Mouse (Mus musculus): ENCODE data around the gene Amer3. TPM values are rescaled to one million over a fixed set of nuclear protein-coding genes. Genes with fewer than 3 reads are reported as not detected.

The Amer3 gene
- total and polyA plus RNA-seq, 3 experiments = not detected

DNA sequence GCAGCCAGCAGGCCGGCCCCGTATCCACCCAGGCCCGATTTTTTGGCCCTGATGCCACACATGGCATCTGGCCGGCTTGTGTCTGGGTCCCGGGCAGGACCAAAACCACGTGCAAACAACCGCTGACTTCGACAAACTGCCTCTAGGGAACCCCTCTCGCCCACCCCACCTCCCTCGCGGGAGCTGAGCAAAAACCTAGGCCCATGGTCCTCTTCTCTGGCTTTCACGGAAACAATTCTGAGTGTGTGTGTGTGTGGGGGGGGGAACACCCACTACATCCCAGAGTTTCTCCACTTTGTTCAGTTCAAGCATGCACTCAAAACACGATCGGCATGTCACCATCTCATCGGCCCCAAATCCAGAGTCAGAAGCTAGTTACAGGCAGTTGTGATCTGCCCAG lies 18.6 kb upstream of the Amer3 start, which contains the start of gene Prss40:
TSS of gene Prss40 (minus strand) at position 101 of the 400 bp plus-strand sequence.
- TF ChIP-seq GABPA (IDR thresholded peaks at IDR 0.05; ENCODE audit: low read depth, low read length) (no peak), RAD21 (IDR thresholded peaks at IDR 0.05; ENCODE audit: low read depth, low read length) (no peak), POLR2AphosphoS5 (IDR thresholded peaks at IDR 0.05; ENCODE audit: borderline replicate concordance, low read depth, low read length) (no peak), MEF2A (IDR thresholded peaks at IDR 0.05; ENCODE audit: extremely low read depth, insufficient replicate concordance, low read depth, low read length, poor library complexity, severe bottlenecking) (no peak)
- Histone ChIP-seq H3K4me1 (ENCODE audit: control insufficient read depth in 1 of 2, insufficient read depth in 2 of 2, low read length in 2 of 2) (no peaks in the 10 kb centered on the region), H3K36me3 (ENCODE audit: control insufficient read depth in 1 of 2, insufficient read depth in 2 of 2, low read length in 2 of 2) (no peaks in the 10 kb centered on the region), H3K9me3 (replicated peaks; ENCODE audit: insufficient read depth, low read length) (no peaks in the 10 kb centered on the region), H3K9ac (ENCODE audit: control insufficient read depth, low read depth, low read length, poor library complexity, severe bottlenecking) (no peak within 1 kb of the TSS), H3K27ac (ENCODE audit: control insufficient read depth, low read depth, low read length) (no peak within 1 kb of the TSS), H3K79me2 (ENCODE audit: control insufficient read depth, insufficient read depth, low read length, poor library complexity) (no peaks in the 10 kb centered on the region), H3K27me3 (ENCODE audit: control insufficient read depth in 1 of 2, insufficient read depth in 2 of 2, low read length in 2 of 2) (no peaks in the 10 kb centered on the region), H3K4me3 (ENCODE audit: control insufficient read depth in 1 of 2, insufficient read depth in 1 of 2, low read depth in 2 of 2, low read length in 2 of 2) (no peak within 1 kb of the TSS)
- no peak for DNase-seq (ENCODE audit: low read depth, low spot score)

DNA sequence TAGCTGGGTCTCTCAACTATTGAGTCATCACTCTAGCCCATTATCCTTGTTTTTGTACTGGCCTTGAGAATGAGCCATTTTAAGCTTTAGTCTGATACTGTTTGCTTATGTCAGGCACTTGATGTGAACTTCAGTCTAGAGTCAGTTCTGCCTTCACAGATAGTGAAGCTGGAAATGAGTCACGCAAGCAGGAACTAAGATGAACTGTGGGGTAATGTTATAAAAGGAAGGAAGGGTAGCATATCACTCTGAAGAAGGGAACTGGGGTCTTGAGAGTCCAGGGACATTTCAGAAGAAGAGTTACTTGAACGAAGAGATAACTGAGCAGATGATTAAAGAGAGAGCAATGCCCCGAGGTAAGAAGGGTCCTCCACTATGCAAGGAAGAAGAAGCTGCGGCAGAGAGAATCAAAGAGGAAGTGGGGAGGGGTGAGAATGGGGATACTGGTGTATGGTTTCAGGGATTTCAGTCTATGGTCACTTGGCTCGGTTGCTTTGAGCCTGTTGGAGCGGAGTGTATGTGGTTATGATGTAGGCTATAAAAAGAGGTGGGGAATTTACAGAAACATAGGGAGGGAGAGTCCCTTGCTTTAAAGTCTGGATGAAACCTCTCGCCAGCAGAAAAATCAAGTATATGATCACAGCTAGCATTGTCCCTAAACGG lies 14.9 kb upstream of the Amer3 start:
- Histone ChIP-seq H3K4me1 (ENCODE audit: control insufficient read depth in 1 of 2, insufficient read depth in 2 of 2, low read length in 2 of 2) (no peaks in the 10 kb centered on the region), H3K79me2 (ENCODE audit: control insufficient read depth, insufficient read depth, low read length, poor library complexity) (no peaks in the 10 kb centered on the region), H3K9me3 (replicated peaks; ENCODE audit: insufficient read depth, low read length) (no peaks in the 10 kb centered on the region), H3K27ac (ENCODE audit: control insufficient read depth, low read depth, low read length) (no peak overlapping the region), H3K4me3 (ENCODE audit: control insufficient read depth in 1 of 2, insufficient read depth in 1 of 2, low read depth in 2 of 2, low read length in 2 of 2) (no peak overlapping the region), H3K36me3 (ENCODE audit: control insufficient read depth in 1 of 2, insufficient read depth in 2 of 2, low read length in 2 of 2) (no peaks in the 10 kb centered on the region), H3K27me3 (ENCODE audit: control insufficient read depth in 1 of 2, insufficient read depth in 2 of 2, low read length in 2 of 2) (no peaks in the 10 kb centered on the region), H3K9ac (ENCODE audit: control insufficient read depth, low read depth, low read length, poor library complexity, severe bottlenecking) (no peak overlapping the region)
- TF ChIP-seq CHD1 (IDR thresholded peaks at IDR 0.05; ENCODE audit: low read depth, low read length) (no peak), RAD21 (IDR thresholded peaks at IDR 0.05; ENCODE audit: low read depth, low read length) (no peak), MYB (IDR thresholded peaks at IDR 0.05; ENCODE audit: low read depth, low read length) (no peak), TAL1 (IDR thresholded peaks at IDR 0.05; ENCODE audit: low read length) (no peak), CTCF (IDR thresholded peaks at IDR 0.05 in 2 of 3, conservative IDR thresholded peaks at IDR 0.05 in 1 of 3; ENCODE audit: control insufficient read depth in 1 of 3, insufficient read depth in 1 of 3, low read depth in 2 of 3, low read length in 3 of 3, poor library complexity in 1 of 3, severe bottlenecking in 1 of 3) (no peak), HCFC1 (IDR thresholded peaks at IDR 0.05; ENCODE audit: low read depth, low read length) (no peak), BHLHE40 (IDR thresholded peaks at IDR 0.05; ENCODE audit: borderline replicate concordance, low read depth, low read length) (no peak)
- no peak for DNase-seq (ENCODE audit: low read depth, low spot score)

DNA sequence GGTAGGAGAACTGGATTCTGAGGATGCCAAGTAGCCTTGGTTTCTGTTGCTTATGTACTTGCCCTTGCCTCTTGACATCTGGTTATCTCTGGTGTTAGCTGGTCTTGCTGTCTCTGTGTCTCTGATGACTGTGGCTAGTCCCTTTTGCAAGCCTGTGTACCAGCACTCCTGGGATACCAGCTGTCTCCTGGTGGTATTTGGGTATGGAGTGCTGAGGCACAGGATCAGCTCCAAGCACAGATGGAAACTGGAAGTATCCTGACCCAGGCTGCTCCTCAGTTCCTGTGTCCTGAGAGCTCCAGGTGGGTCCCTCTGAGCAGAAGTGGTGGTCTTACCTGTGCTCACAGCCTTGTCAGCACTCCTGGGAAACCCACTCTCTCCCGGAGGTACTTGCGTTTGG lies 11.3 kb upstream of the Amer3 start:
- Histone ChIP-seq H3K4me3 (ENCODE audit: control insufficient read depth in 1 of 2, insufficient read depth in 1 of 2, low read depth in 2 of 2, low read length in 2 of 2) (no peak overlapping the region), H3K27me3 (ENCODE audit: control insufficient read depth in 1 of 2, insufficient read depth in 2 of 2, low read length in 2 of 2) (no peaks in the 10 kb centered on the region), H3K4me1 (ENCODE audit: control insufficient read depth in 1 of 2, insufficient read depth in 2 of 2, low read length in 2 of 2) (no peaks in the 10 kb centered on the region), H3K9ac (ENCODE audit: control insufficient read depth, low read depth, low read length, poor library complexity, severe bottlenecking) (no peak overlapping the region), H3K9me3 (replicated peaks; ENCODE audit: insufficient read depth, low read length) (no peaks in the 10 kb centered on the region), H3K79me2 (ENCODE audit: control insufficient read depth, insufficient read depth, low read length, poor library complexity) (no peaks in the 10 kb centered on the region), H3K27ac (ENCODE audit: control insufficient read depth, low read depth, low read length) (no peak overlapping the region), H3K36me3 (ENCODE audit: control insufficient read depth in 1 of 2, insufficient read depth in 2 of 2, low read length in 2 of 2) (no peaks in the 10 kb centered on the region)
- no peak for TF ChIP-seq E2F4 (IDR thresholded peaks at IDR 0.05; ENCODE audit: borderline replicate concordance, low read depth, low read length)
- no peak for TF ChIP-seq TCF12 (IDR thresholded peaks at IDR 0.05; ENCODE audit: low read depth, low read length)
- TF ChIP-seq UBTF (IDR thresholded peaks at IDR 0.05; ENCODE audit: borderline replicate concordance, insufficient read depth, low read depth, low read length) = no peak
- TF ChIP-seq HCFC1 (IDR thresholded peaks at IDR 0.05; ENCODE audit: low read depth, low read length) = no peak
- TF ChIP-seq CHD1 (IDR thresholded peaks at IDR 0.05; ENCODE audit: low read depth, low read length) = no peak
- no peak for TF ChIP-seq EP300 (IDR thresholded peaks at IDR 0.05; ENCODE audit: low read depth in 1 of 2, low read length in 2 of 2)
- TF ChIP-seq TBP (IDR thresholded peaks at IDR 0.05; ENCODE audit: low read depth, low read length) = no peak
- TF ChIP-seq ZNF384 (IDR thresholded peaks at IDR 0.05; ENCODE audit: low read depth, low read length) = no peak
- no peak for TF ChIP-seq GATA1 (IDR thresholded peaks at IDR 0.05; ENCODE audit: low read depth, low read length)
- no peak for TF ChIP-seq BHLHE40 (IDR thresholded peaks at IDR 0.05; ENCODE audit: borderline replicate concordance, low read depth, low read length)
- TF ChIP-seq MAZ (IDR thresholded peaks at IDR 0.05; ENCODE audit: low read depth, low read length) = no peak
- no peak for TF ChIP-seq POLR2A (IDR thresholded peaks at IDR 0.05; ENCODE audit: control insufficient read depth in 1 of 2, insufficient read depth in 1 of 2, low read depth in 1 of 2, low read length in 2 of 2, poor library complexity in 1 of 2)
- no peak for TF ChIP-seq MXI1 (IDR thresholded peaks at IDR 0.05; ENCODE audit: low read depth, low read length)
- no peak for TF ChIP-seq TAL1 (IDR thresholded peaks at IDR 0.05; ENCODE audit: low read length)
- no peak for TF ChIP-seq GABPA (IDR thresholded peaks at IDR 0.05; ENCODE audit: low read depth, low read length)
- no peak for TF ChIP-seq SIN3A (IDR thresholded peaks at IDR 0.05; ENCODE audit: low read length)
- TF ChIP-seq NELFE (IDR thresholded peaks at IDR 0.05; ENCODE audit: low read depth, low read length) = no peak
- TF ChIP-seq ZKSCAN1 (IDR thresholded peaks at IDR 0.05; ENCODE audit: low read depth, low read length) = no peak
- no peak for TF ChIP-seq ETS1 (IDR thresholded peaks at IDR 0.05; ENCODE audit: low read depth, low read length)
- no peak for DNase-seq (ENCODE audit: low read depth, low spot score)
